Comparison of ENCODE assay signal across 17 mouse cellular contexts in the genomic region with DNA sequence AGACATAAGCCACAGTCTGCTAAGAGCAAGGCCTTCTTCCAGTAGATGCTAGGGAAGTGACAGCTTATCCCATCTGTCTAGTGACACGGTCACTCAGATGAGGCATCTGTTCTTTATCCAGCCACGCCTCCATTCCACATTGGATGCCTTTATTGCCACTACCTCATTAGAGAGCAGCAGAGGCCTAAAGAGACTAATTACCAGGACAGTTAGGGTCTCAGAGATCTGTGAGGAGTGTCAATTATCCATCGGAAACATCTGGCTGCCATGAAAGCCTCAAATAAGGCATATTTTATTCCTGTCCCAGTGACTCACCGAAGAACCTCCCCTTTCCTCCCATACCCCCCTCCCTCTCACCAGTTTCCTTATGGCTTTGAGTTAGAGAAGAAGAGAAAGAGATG.
DNase-seq lines count a peak whose midpoint lies in the region; ATAC-seq and TF ChIP-seq lines count a peak whose summit lies in the region.
"Had no signal": no experiment of that assay in that cellular context is flagged by ENCODE, and none has a peak within 500 bp of the region (broad histone marks: within the 10 kb centered on the region; RNA-seq: fewer than 3 reads in every experiment).

No protein-coding gene starts in this region.

- no peaks in the 10 kb centered on the region for H3K36me3 ChIP-seq in forebrain, embryonic 11.5 days (ENCODE audit: control insufficient read depth, insufficient read depth, low read length)
- H3K36me3 ChIP-seq in forebrain, postnatal 0 days (ENCODE audit: insufficient read depth) = no peaks in the 10 kb centered on the region
- H3K36me3 ChIP-seq in midbrain, embryonic 12.5 days = no peaks in the 10 kb centered on the region
- no peaks in the 10 kb centered on the region for H3K36me3 ChIP-seq in midbrain, embryonic 10.5 days
- H3K36me3 ChIP-seq: hindbrain, embryonic 15.5 days; limb, embryonic 12.5 days had no signal

- ATAC-seq in forebrain, embryonic 11.5 days (replicated peaks; ENCODE audit: low FRiP score) = peak; percentile 71
- no peak for ATAC-seq in forebrain, postnatal 0 days
- peak; percentile 58; the same call in 1 of the 2 replicates for ATAC-seq in midbrain, embryonic 12.5 days (ENCODE audit: low FRiP score, low read depth)
- ATAC-seq in CD4-positive, CD25-positive, alpha-beta regulatory T cell, adult 4 months = no peak

- H3K27me3 ChIP-seq in forebrain, embryonic 11.5 days (ENCODE audit: control insufficient read depth, insufficient read depth, low read length) = no peaks in the 10 kb centered on the region
- no peaks in the 10 kb centered on the region for H3K27me3 ChIP-seq in forebrain, postnatal 0 days (ENCODE audit: insufficient read depth, low read length)
- H3K27me3 ChIP-seq in midbrain, embryonic 12.5 days = no peaks in the 10 kb centered on the region
- no peaks in the 10 kb centered on the region for H3K27me3 ChIP-seq in midbrain, embryonic 10.5 days (ENCODE audit: low read depth, poor library complexity, severe bottlenecking)
- H3K27me3 ChIP-seq: hindbrain, embryonic 15.5 days; limb, embryonic 12.5 days had no signal

- H3K4me1 ChIP-seq in forebrain, embryonic 11.5 days (replicated peaks; ENCODE audit: control insufficient read depth, insufficient read depth, low read length) = 0 out of 2 replicates have a peak, but pooled peaks cover 2% of the 10 kb centered on the region
- no peaks in the 10 kb centered on the region for H3K4me1 ChIP-seq in forebrain, postnatal 0 days (ENCODE audit: insufficient read depth)
- no peaks in the 10 kb centered on the region for H3K4me1 ChIP-seq in midbrain, embryonic 12.5 days
- H3K4me1 ChIP-seq in midbrain, embryonic 10.5 days = no peaks in the 10 kb centered on the region
- H3K4me1 ChIP-seq: hindbrain, embryonic 15.5 days had no signal

- WGBS in forebrain, embryonic 11.5 days = 59% methylated on average over 4 of the region's 4 CpGs
- WGBS in forebrain, postnatal 0 days = 34% methylated on average over 4 of the region's 4 CpGs
- WGBS in midbrain, embryonic 12.5 days = 68% methylated on average over 4 of the region's 4 CpGs
- WGBS in midbrain, embryonic 10.5 days = 79% methylated on average over 4 of the region's 4 CpGs

- H3K4me3 ChIP-seq in forebrain, embryonic 11.5 days (ENCODE audit: low read depth, low read length) = no peak overlapping the region
- no peak overlapping the region for H3K4me3 ChIP-seq in forebrain, postnatal 0 days (ENCODE audit: low read depth, low read length)
- H3K4me3 ChIP-seq in midbrain, embryonic 12.5 days = no peak overlapping the region
- H3K4me3 ChIP-seq in midbrain, embryonic 10.5 days = no peak overlapping the region
- H3K4me3 ChIP-seq: heart, adult 2 months; hindbrain, embryonic 15.5 days; limb, embryonic 12.5 days had no signal

- no peak overlapping the region for H3K4me2 ChIP-seq in forebrain, embryonic 11.5 days (ENCODE audit: low read depth, low read length, severe bottlenecking)
- no peak overlapping the region for H3K4me2 ChIP-seq in forebrain, postnatal 0 days (ENCODE audit: low read depth)
- H3K4me2 ChIP-seq in midbrain, embryonic 12.5 days (replicated peaks) = no peak overlapping the region
- H3K4me2 ChIP-seq: hindbrain, embryonic 15.5 days; limb, embryonic 12.5 days had no signal

- H3K27ac ChIP-seq in forebrain, embryonic 11.5 days (ENCODE audit: low read depth, low read length) = no peak overlapping the region
- H3K27ac ChIP-seq in forebrain, postnatal 0 days (ENCODE audit: low read depth, low read length) = no peak overlapping the region
- H3K27ac ChIP-seq in midbrain, embryonic 12.5 days (replicated peaks) = no peak overlapping the region
- no peak overlapping the region for H3K27ac ChIP-seq in midbrain, embryonic 10.5 days (replicated peaks)
- H3K27ac ChIP-seq: heart, adult 2 months; hindbrain, embryonic 15.5 days; limb, embryonic 12.5 days; liver, embryonic 14.5 days; macrophage had no signal

- no peak overlapping the region for H3K9ac ChIP-seq in forebrain, embryonic 11.5 days (ENCODE audit: low read length)
- no peak overlapping the region for H3K9ac ChIP-seq in forebrain, postnatal 0 days
- no peak overlapping the region for H3K9ac ChIP-seq in midbrain, embryonic 12.5 days (replicated peaks)
- H3K9ac ChIP-seq: hindbrain, embryonic 15.5 days; limb, embryonic 12.5 days; liver, embryonic 14.5 days had no signal

- DNase-seq in forebrain, embryonic 11.5 days (ENCODE audit: low spot score) = no peak
- DNase-seq in forebrain, postnatal 0 days = no peak
- DNase-seq in midbrain, embryonic 10.5 days (ENCODE audit: low spot score) = no peak
- peak; percentile 17 for DNase-seq in embryo, embryonic 9.5 days (ENCODE audit: extremely low spot score)
- peak; percentile 40 for DNase-seq in mesoderm, embryonic 11.5 days (ENCODE audit: low read depth, low spot score)
- no peak for DNase-seq in spleen, adult 18-20 months
- DNase-seq: adrenal gland, adult 8-10 months; cerebellum, adult 2 months; heart, adult 2 months; kidney, adult 9 months; kidney, postnatal 4 days had no signal

- no peaks in the 10 kb centered on the region for H3K9me3 ChIP-seq in forebrain, embryonic 11.5 days (ENCODE audit: control insufficient read depth, low read length)
- no peaks in the 10 kb centered on the region for H3K9me3 ChIP-seq in forebrain, postnatal 0 days (ENCODE audit: low read length)
- H3K9me3 ChIP-seq in midbrain, embryonic 12.5 days = no peaks in the 10 kb centered on the region
- no peaks in the 10 kb centered on the region for H3K9me3 ChIP-seq in midbrain, embryonic 10.5 days (replicated peaks)
- H3K9me3 ChIP-seq: hindbrain, embryonic 15.5 days; limb, embryonic 12.5 days had no signal

- no peak for TF ChIP-seq CTCF in forebrain, postnatal 0 days (IDR thresholded peaks at IDR 0.05; ENCODE audit: low read depth)

Comparison
In these comparisons a context has a peak if more than half of its experiments do, and no peak if none do; other contexts are left out.
1. ATAC-seq: peak in forebrain, embryonic 11.5 days (single experiment) and midbrain, embryonic 12.5 days (single experiment); none in forebrain, postnatal 0 days (single experiment) and CD4-positive, CD25-positive, alpha-beta regulatory T cell, adult 4 months (single experiment).
2. DNase-seq: peak in embryo, embryonic 9.5 days (single experiment) and mesoderm, embryonic 11.5 days (single experiment); none in forebrain, embryonic 11.5 days (single experiment), forebrain, postnatal 0 days (single experiment), midbrain, embryonic 10.5 days (single experiment) and spleen, adult 18-20 months (0 of 2).